Mouse (Mus musculus): ENCODE measurements around the gene Prkar1b. TPM values are rescaled to one million over a fixed set of nuclear protein-coding genes. Genes with fewer than 3 reads are reported as not detected.

The Prkar1b gene
- total RNA-seq (2014; rRNA removed) (312 and 397 TPM in 2 replicates), polyA plus RNA-seq (2015; fragmentation: Nextera tagmentation; extraction: Ambion mirVana) (415 and 445 TPM in 2 replicates)

DNA sequence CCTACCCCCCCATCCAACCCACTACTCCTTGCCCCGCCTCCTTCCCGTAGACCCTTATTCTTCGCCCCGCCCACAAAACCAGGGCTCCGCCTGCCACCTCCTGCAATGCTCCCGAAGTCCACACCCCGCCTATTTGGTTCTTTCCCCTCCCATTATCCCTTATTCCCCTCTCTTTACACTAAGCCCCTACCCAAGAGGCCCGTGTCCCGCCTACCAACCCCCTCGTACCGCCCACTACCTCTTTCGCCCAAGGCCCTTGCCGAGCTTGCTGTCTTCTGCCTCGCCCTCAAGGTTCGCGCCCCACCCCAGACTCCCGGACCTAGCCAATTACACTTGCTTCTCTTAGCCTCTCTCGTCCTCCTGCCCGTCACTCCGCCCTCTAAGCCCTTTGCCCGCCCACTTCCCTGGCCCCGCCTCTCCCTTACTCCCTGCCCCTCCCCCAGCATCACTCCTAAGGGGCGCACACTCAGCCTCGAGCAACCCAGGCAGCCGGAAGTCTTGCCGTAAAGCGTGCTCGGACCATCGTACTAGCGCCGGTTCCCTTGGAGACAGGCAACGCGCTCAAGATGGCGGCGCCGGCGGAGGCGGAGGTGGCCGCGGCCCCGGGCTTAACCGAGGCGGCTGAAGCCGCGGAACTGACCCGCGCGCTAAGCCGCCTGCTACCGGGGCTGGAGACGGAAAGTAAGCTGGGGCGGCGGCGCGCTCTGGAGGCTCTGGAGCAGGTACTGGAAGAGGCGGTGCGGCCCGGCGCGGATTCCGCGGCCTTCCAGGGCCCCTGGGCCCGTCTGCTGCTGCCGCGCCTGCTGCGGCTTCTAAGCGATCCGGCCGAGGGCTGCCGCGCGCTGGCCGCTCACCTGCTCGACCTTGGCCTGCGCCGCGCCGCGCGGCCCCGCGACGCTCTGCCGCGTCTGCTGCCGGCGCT lies at the start of gene Prkar1b, which contains the start of gene Dnaaf5:
TSS of gene Prkar1b (minus strand) at position 321 of the 922 bp plus-strand sequence.
TSS of gene Dnaaf5 (plus strand) at position 543 of the 922 bp plus-strand sequence.
- TF ChIP-seq CTCF (IDR thresholded peaks at IDR 0.05) = no peak
- Histone ChIP-seq H3K9me3 (ENCODE audit: low read length) (no peaks in the 10 kb centered on the region), H3K9ac (replicated peaks; ENCODE audit: low read length, poor library complexity, severe bottlenecking) (peak within 1 kb of the TSS; percentile 74), H3K4me3 (ENCODE audit: low read depth, low read length) (peak within 1 kb of the TSS; percentile 87), H3K4me1 (ENCODE audit: insufficient read depth, low read length) (peaks cover 8% of the 10 kb centered on the region; the same call in 1 of the 2 replicates), H3K36me3 (ENCODE audit: insufficient read depth, low read length) (peaks cover 20% of the 10 kb centered on the region), H3K27ac (ENCODE audit: low read depth, low read length) (peak within 1 kb of the TSS; percentile 75), H3K27me3 (ENCODE audit: insufficient read depth, low read length) (no peaks in the 10 kb centered on the region), H3K4me2 (ENCODE audit: low read depth, low read length, poor library complexity, severe bottlenecking) (peak within 1 kb of the TSS; percentile 90)
- peak; percentile 96 for ATAC-seq (ENCODE audit: low FRiP score)
- DNase-seq (ENCODE audit: low spot score) = peak; percentile 98
- under 1% methylated on average over 72 of the region's 87 CpGs for WGBS

DNA sequence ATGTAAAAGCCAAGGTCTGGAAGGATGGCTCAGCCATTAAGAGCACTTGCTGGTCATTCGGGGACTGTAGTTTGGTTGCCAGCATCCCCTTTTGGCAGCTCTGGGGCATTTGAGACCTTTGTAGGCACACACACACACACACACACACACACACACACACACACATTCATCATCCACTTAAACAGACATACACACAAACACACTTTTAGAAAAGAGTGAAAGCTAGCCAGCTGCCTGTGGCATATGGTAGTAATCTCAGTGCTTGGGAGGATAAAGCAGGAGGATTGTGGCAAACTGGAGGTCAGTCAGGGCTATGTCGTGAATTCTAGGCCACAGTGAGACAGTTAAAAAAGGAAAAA lies 49.8 kb upstream of the Prkar1b start:
- Histone ChIP-seq H3K4me2 (ENCODE audit: low read depth, low read length, poor library complexity, severe bottlenecking) (peak overlapping the region; percentile 68), H3K9ac (replicated peaks; ENCODE audit: low read length, poor library complexity, severe bottlenecking) (peak overlapping the region; percentile 74), H3K36me3 (ENCODE audit: insufficient read depth, low read length) (no peaks in the 10 kb centered on the region), H3K9me3 (ENCODE audit: low read length) (no peaks in the 10 kb centered on the region), H3K4me1 (ENCODE audit: insufficient read depth, low read length) (peaks cover 8% of the 10 kb centered on the region; the same call in 1 of the 2 replicates), H3K4me3 (ENCODE audit: low read depth, low read length) (peak overlapping the region; percentile 91), H3K27ac (ENCODE audit: low read depth, low read length) (peak overlapping the region; percentile 82), H3K27me3 (ENCODE audit: insufficient read depth, low read length) (no peaks in the 10 kb centered on the region)
- no peak for TF ChIP-seq CTCF (IDR thresholded peaks at IDR 0.05)
- no peak for DNase-seq (ENCODE audit: low spot score)
- 42% methylated on average over 2 of the region's 2 CpGs for WGBS
- ATAC-seq (ENCODE audit: low FRiP score) = no peak

- Histone ChIP-seq H3K9ac (replicated peaks; ENCODE audit: low read length, poor library complexity, severe bottlenecking) (no peak overlapping the region), H3K36me3 (ENCODE audit: insufficient read depth, low read length) (no peaks in the 10 kb centered on the region), H3K9me3 (ENCODE audit: low read length) (no peaks in the 10 kb centered on the region), H3K27ac (ENCODE audit: low read depth, low read length) (no peak overlapping the region), H3K27me3 (ENCODE audit: insufficient read depth, low read length) (no peaks in the 10 kb centered on the region), H3K4me1 (ENCODE audit: insufficient read depth, low read length) (peaks cover 8% of the 10 kb centered on the region; the same call in 1 of the 2 replicates), H3K4me2 (ENCODE audit: low read depth, low read length, poor library complexity, severe bottlenecking) (no peak overlapping the region), H3K4me3 (ENCODE audit: low read depth, low read length) (no peak overlapping the region)
- WGBS = 87% methylated on average over 3 of the region's 3 CpGs
- ATAC-seq (ENCODE audit: low FRiP score) (no peak), DNase-seq (ENCODE audit: low spot score) (no peak)
- TF ChIP-seq CTCF (IDR thresholded peaks at IDR 0.05) = no peak
These were observed 49.0 kb upstream of the Prkar1b start for GRCm38 (mm10) chr5:139198779-139199178.

- H3K36me3 ChIP-seq (ENCODE audit: insufficient read depth, low read length) = peaks cover 10% of the 10 kb centered on the region; the same call in 1 of the 2 replicates
- H3K27me3 ChIP-seq (ENCODE audit: insufficient read depth, low read length) = no peaks in the 10 kb centered on the region
These were observed 41.2 kb upstream of the Prkar1b start for GRCm38 (mm10) chr5:139190958-139191357.

DNA sequence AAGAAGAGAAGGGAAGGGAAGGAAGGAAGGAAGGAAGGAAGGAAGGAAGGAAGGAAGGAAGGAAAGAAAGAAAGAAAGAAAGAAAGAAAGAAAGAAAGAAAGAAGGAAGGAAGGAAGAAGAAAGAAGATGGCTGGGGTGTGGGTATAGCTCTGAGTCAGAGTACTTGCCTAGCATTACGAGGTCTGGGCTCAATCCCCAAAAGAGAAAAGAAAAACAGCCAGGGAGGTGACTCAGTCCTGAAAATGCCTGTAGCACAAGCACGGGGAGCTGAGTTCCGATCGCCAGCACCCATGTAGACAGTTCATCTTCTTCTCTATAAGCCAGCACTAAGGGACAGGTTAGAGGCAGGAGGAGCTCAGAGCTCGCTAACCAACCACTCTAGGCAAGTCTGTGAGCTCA lies 39.9 kb upstream of the Prkar1b start:
- Histone ChIP-seq H3K4me1 (ENCODE audit: insufficient read depth, low read length) (no peaks in the 10 kb centered on the region), H3K27me3 (ENCODE audit: insufficient read depth, low read length) (no peaks in the 10 kb centered on the region), H3K9ac (replicated peaks; ENCODE audit: low read length, poor library complexity, severe bottlenecking) (no peak overlapping the region), H3K27ac (ENCODE audit: low read depth, low read length) (no peak overlapping the region), H3K4me3 (ENCODE audit: low read depth, low read length) (no peak overlapping the region), H3K36me3 (ENCODE audit: insufficient read depth, low read length) (peaks cover 17% of the 10 kb centered on the region), H3K4me2 (ENCODE audit: low read depth, low read length, poor library complexity, severe bottlenecking) (no peak overlapping the region), H3K9me3 (ENCODE audit: low read length) (no peaks in the 10 kb centered on the region)
- no peak for TF ChIP-seq CTCF (IDR thresholded peaks at IDR 0.05)
- 94% methylated on average over 5 of the region's 5 CpGs for WGBS
- ATAC-seq (ENCODE audit: low FRiP score) (no peak), DNase-seq (ENCODE audit: low spot score) (no peak)

More at GRCm38 (mm10) chr5:139190958-139191357, 41.2 kb upstream of the Prkar1b start:
- H3K9ac ChIP-seq (replicated peaks; ENCODE audit: low read length, poor library complexity, severe bottlenecking) = no peak overlapping the region
- no peaks in the 10 kb centered on the region for H3K9me3 ChIP-seq (ENCODE audit: low read length)
- H3K4me1 ChIP-seq (ENCODE audit: insufficient read depth, low read length) = no peaks in the 10 kb centered on the region
- no peak overlapping the region for H3K4me3 ChIP-seq (ENCODE audit: low read depth, low read length)
- no peak for DNase-seq (ENCODE audit: low spot score)
- no peak for ATAC-seq (ENCODE audit: low FRiP score)
- TF ChIP-seq CTCF (IDR thresholded peaks at IDR 0.05) = no peak
- no peak overlapping the region for H3K4me2 ChIP-seq (ENCODE audit: low read depth, low read length, poor library complexity, severe bottlenecking)
- no peak overlapping the region for H3K27ac ChIP-seq (ENCODE audit: low read depth, low read length)
- WGBS = 76% methylated on average over 5 of the region's 5 CpGs

DNA sequence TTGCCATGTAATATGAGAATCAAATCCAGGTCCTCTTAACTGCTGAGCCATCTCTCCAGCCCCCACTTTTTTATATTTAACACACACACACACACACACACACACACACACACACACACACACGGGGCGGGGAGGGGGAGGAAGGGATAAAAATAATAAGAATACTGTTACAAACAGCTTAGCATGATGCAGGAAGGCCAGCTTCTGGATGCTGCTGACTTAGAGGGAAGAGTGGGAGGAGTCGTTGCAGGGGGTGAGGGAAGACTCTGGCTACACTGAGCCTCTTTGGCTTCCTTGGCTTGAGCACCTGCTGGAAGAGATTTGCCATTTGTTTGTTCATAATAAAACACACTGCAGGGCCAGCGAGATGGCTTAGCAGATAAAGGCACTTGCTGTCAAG lies 35.1 kb upstream of the Prkar1b start:
- no peak overlapping the region for H3K27ac ChIP-seq (ENCODE audit: low read depth, low read length)
- 85% methylated on average over 4 of the region's 4 CpGs for WGBS
- no peak overlapping the region for H3K9ac ChIP-seq (replicated peaks; ENCODE audit: low read length, poor library complexity, severe bottlenecking)
- TF ChIP-seq CTCF (IDR thresholded peaks at IDR 0.05) = no peak
- DNase-seq (ENCODE audit: low spot score) (no peak), ATAC-seq (ENCODE audit: low FRiP score) (no peak)
- peaks cover 62% of the 10 kb centered on the region for H3K36me3 ChIP-seq (ENCODE audit: insufficient read depth, low read length)
- no peak overlapping the region for H3K4me3 ChIP-seq (ENCODE audit: low read depth, low read length)
- H3K27me3 ChIP-seq (ENCODE audit: insufficient read depth, low read length) = no peaks in the 10 kb centered on the region
- no peaks in the 10 kb centered on the region for H3K9me3 ChIP-seq (ENCODE audit: low read length)
- H3K4me2 ChIP-seq (ENCODE audit: low read depth, low read length, poor library complexity, severe bottlenecking) = no peak overlapping the region
- no peaks in the 10 kb centered on the region for H3K4me1 ChIP-seq (ENCODE audit: insufficient read depth, low read length)

Measured in midbrain, postnatal 0 days (tissue).